Mouse (Mus musculus): Measurements from ENCODE around the gene Cd180.

Gene Cd180

GRCm38 (mm10) chr13:102744481-102745269, 51.3 kb downstream of the Cd180 start:
- DNase-seq: peak; percentile 36 to 50

- no peak for DNase-seq
Observed at GRCm38 (mm10) chr13:102745270-102745600, 51.9 kb downstream of the Cd180 start.

- DNase-seq: no peak
Observed at GRCm38 (mm10) chr13:102745626-102746342, 52.4 kb downstream of the Cd180 start.

GRCm38 (mm10) chr13:102746803-102747561, 53.6 kb downstream of the Cd180 start:
- peak in 1 of 2 experiments; percentile 47 for DNase-seq

GRCm38 (mm10) chr13:102749194-102749593, 55.8 kb downstream of the Cd180 start:
- DNase-seq: no peak

- DNase-seq: no peak
Observed at GRCm38 (mm10) chr13:102749891-102750290, 56.5 kb downstream of the Cd180 start.

- no peak for DNase-seq
Observed at GRCm38 (mm10) chr13:102753714-102754556, 60.6 kb downstream of the Cd180 start.

GRCm38 (mm10) chr13:102755124-102755523, 61.8 kb downstream of the Cd180 start:
- no peak for DNase-seq

GRCm38 (mm10) chr13:102756071-102756470, 62.7 kb downstream of the Cd180 start:
- no peak for DNase-seq

- DNase-seq: no peak
Observed at GRCm38 (mm10) chr13:102758021-102758420, 64.7 kb downstream of the Cd180 start.

- DNase-seq: no peak
Observed at GRCm38 (mm10) chr13:102761410-102761809, 68.1 kb downstream of the Cd180 start.

- DNase-seq: no peak
Observed at GRCm38 (mm10) chr13:102762203-102762602, 68.8 kb downstream of the Cd180 start.

GRCm38 (mm10) chr13:102764218-102764617, 70.9 kb downstream of the Cd180 start:
- no peak for DNase-seq

GRCm38 (mm10) chr13:102765216-102765615, 71.9 kb downstream of the Cd180 start:
- no peak for DNase-seq

GRCm38 (mm10) chr13:102767110-102767509, 73.8 kb downstream of the Cd180 start:
- no peak for DNase-seq

GRCm38 (mm10) chr13:102768512-102768911, 75.2 kb downstream of the Cd180 start:
- DNase-seq: no peak

- DNase-seq: peak; percentile 41 to 68
Observed at GRCm38 (mm10) chr13:102770194-102770593, 76.8 kb downstream of the Cd180 start.

GRCm38 (mm10) chr13:102773169-102773568, 79.8 kb downstream of the Cd180 start:
- DNase-seq: no peak

- DNase-seq: peak in 1 of 2 experiments; percentile 20
Observed at GRCm38 (mm10) chr13:102774786-102775201, 81.4 kb downstream of the Cd180 start.

GRCm38 (mm10) chr13:102775506-102775905, 82.1 kb downstream of the Cd180 start:
- no peak for DNase-seq

- no peak for DNase-seq
Observed at GRCm38 (mm10) chr13:102778859-102779258, 85.5 kb downstream of the Cd180 start.

- no peak for DNase-seq
Observed at GRCm38 (mm10) chr13:102779275-102779674, 85.9 kb downstream of the Cd180 start.

Measured in lung, adult 18-20 months (tissue).